ENCODE assay signal across 9 mouse cellular contexts in the genomic region with DNA sequence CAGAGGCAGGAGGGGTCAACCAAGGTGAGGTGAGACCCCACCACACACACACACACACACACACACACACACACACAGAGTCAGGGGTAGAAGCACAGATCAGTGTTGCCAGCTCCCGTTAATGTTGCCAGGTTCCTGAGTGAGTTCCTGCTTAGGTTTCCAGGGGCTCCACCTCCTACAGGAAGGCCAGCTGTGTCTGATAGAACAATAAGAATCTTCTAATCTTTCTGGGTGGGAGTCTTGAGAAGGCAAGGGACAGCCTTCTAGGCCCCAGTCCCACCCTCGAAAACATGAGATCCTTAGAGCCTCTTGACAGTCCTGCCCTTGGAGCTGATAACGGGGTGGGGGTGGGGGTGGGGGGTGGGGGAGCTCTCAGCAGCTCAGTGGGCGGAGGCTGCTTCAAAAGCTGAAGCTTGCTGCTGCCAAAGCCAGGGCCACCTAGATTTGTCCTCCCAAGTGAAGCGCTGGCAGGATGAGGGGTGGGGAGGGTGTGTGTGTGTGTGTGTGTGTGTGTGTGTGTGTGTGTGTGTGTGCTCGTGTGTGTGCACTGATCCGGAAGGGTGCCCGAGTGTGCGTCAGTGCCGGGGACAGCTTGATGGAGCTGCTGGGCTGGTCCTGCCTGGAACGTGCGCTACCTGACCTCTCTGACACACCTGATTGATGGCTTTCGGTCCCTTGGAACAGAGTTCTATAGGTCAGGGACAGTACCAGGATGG. TPM values are rescaled to one million over a fixed set of nuclear protein-coding genes. Genes with fewer than 3 reads are reported as not detected.
DNase-seq lines count a peak whose midpoint lies in the region; ATAC-seq and TF ChIP-seq lines count a peak whose summit lies in the region.
"Had no signal": no experiment of that assay in that cellular context is flagged by ENCODE, and none has a peak within 500 bp of the region (broad histone marks: within the 10 kb centered on the region; RNA-seq: fewer than 3 reads in every experiment).

No protein-coding gene starts in this region.

- H3K27ac ChIP-seq in cerebellum, adult 2 months (ENCODE audit: insufficient read depth, low read length): peak overlapping the region; percentile 22; the same call in 1 of the 2 replicates
- H3K27ac ChIP-seq in heart, postnatal 0 days (ENCODE audit: low read depth): peak overlapping the region; percentile 90
- H3K27ac ChIP-seq: limb, embryonic 15.5 days had no signal

- ATAC-seq in heart, postnatal 0 days (ENCODE audit: insufficient read depth, low read depth): peak; percentile 9; the same call in 1 of the 2 replicates
- ATAC-seq in megakaryocyte progenitor cell, adult 5-6 weeks (replicated peaks; ENCODE audit: poor library complexity): no peak

- no peak for TF ChIP-seq POLR2A in cerebellum, adult 2 months (IDR thresholded peaks at IDR 0.05; ENCODE audit: borderline replicate concordance, insufficient read depth, low read length)
- TF ChIP-seq POLR2A in myocyte (IDR thresholded peaks at IDR 0.05; ENCODE audit: insufficient read length, low read depth): no peak

- no peaks in the 10 kb centered on the region; the same call in 1 of the 2 replicates for H3K36me3 ChIP-seq in heart, postnatal 0 days (replicated peaks; ENCODE audit: control insufficient read depth, insufficient read depth, low read length)
- no peaks in the 10 kb centered on the region for H3K36me3 ChIP-seq in myocyte (ENCODE audit: control insufficient read depth, insufficient read depth)
- H3K36me3 ChIP-seq: limb, embryonic 15.5 days had no signal

- 38% methylated on average over 13 of the region's 13 CpGs for WGBS in cerebellum, adult 2 months
- 21% methylated on average over 13 of the region's 13 CpGs for WGBS in heart, postnatal 0 days

- no peak; the same call in 1 of the 2 replicates for TF ChIP-seq EP300 in heart, postnatal 0 days (IDR thresholded peaks at IDR 0.05; ENCODE audit: low read depth)

- TF ChIP-seq CTCF in cerebellum, adult 2 months (IDR thresholded peaks at IDR 0.05; ENCODE audit: borderline replicate concordance, insufficient read depth, low read depth, low read length): no peak
- no peak for TF ChIP-seq CTCF in heart, postnatal 0 days (IDR thresholded peaks at IDR 0.05; ENCODE audit: low read depth)

- H3K79me2 ChIP-seq in myocyte (ENCODE audit: control insufficient read depth, insufficient read depth): no peaks in the 10 kb centered on the region

- no peak overlapping the region for H3ac ChIP-seq in myocyte (ENCODE audit: control insufficient read depth, insufficient read length)

- no peak overlapping the region for H3K4me3 ChIP-seq in cerebellum, adult 2 months (replicated peaks; ENCODE audit: insufficient read depth, low read depth, low read length)
- no peak overlapping the region; the same call in 1 of the 2 replicates for H3K4me3 ChIP-seq in heart, postnatal 0 days (ENCODE audit: low read depth, low read length)
- no peak overlapping the region for H3K4me3 ChIP-seq in myocyte
- H3K4me3 ChIP-seq: limb, embryonic 15.5 days had no signal

- no peak for DNase-seq in cerebellum, adult 2 months
- no peak for DNase-seq in cerebellum, adult 8-10 months
- DNase-seq in adrenal gland, postnatal 14 days: peak; percentile 81
- peak; percentile 62 for DNase-seq in heart, postnatal 0 days (ENCODE audit: low spot score)
- peak; percentile 64 for DNase-seq in kidney, postnatal 10 days
- DNase-seq in ovary, postnatal 10 days (ENCODE audit: low spot score): no peak

- H3K9ac ChIP-seq in heart, postnatal 0 days (replicated peaks; ENCODE audit: low read depth, low read length): no peak overlapping the region; the same call in 1 of the 2 replicates
- H3K9ac ChIP-seq: limb, embryonic 15.5 days had no signal

- H3K27me3 ChIP-seq in cerebellum, adult 2 months (ENCODE audit: control insufficient read depth, insufficient read depth, low read length): no peaks in the 10 kb centered on the region
- no peaks in the 10 kb centered on the region for H3K27me3 ChIP-seq in heart, postnatal 0 days (ENCODE audit: control insufficient read depth, insufficient read depth, low read length)
- H3K27me3 ChIP-seq in myocyte (ENCODE audit: control insufficient read depth, insufficient read depth, insufficient read length): no peaks in the 10 kb centered on the region

- H3K4me2 ChIP-seq in heart, postnatal 0 days (ENCODE audit: low read depth, low read length): peak overlapping the region; percentile 86
- peak overlapping the region; percentile 42 for H3K4me2 ChIP-seq in myocyte (ENCODE audit: low read depth)
- H3K4me2 ChIP-seq: limb, embryonic 15.5 days had no signal

- H3K9me3 ChIP-seq in heart, postnatal 0 days (replicated peaks; ENCODE audit: control insufficient read depth, low read length): no peaks in the 10 kb centered on the region
- H3K9me3 ChIP-seq: limb, embryonic 15.5 days had no signal

- H3K4me1 ChIP-seq in cerebellum, adult 2 months (ENCODE audit: control insufficient read depth, insufficient read depth, low read length): no peaks in the 10 kb centered on the region
- peaks cover 25% of the 10 kb centered on the region for H3K4me1 ChIP-seq in heart, postnatal 0 days (ENCODE audit: control insufficient read depth, insufficient read depth)

TF ChIP-seq in myocyte, 11 proteins besides CTCF, POLR2A, EP300 and RAD21:
- TF ChIP-seq CEBPB (IDR thresholded peaks at IDR 0.05; ENCODE audit: insufficient read depth, poor library complexity, severe bottlenecking): no peak
- TF ChIP-seq MYOG (IDR thresholded peaks at IDR 0.05; ENCODE audit: control insufficient read depth in 1 of 3, insufficient read depth in 1 of 3, insufficient read length in 2 of 3, low read depth in 2 of 3): no peak
- no peak for TF ChIP-seq TCF3 (IDR thresholded peaks at IDR 0.05; ENCODE audit: insufficient read length, low read depth)
- no peak for TF ChIP-seq MYOD1 (IDR thresholded peaks at IDR 0.05; ENCODE audit: control insufficient read depth in 1 of 3, insufficient read length in 2 of 3, low read depth in 2 of 3)
- TF ChIP-seq POLR2AphosphoS2 (IDR thresholded peaks at IDR 0.05; ENCODE audit: insufficient read length, low read depth): no peak
- TF ChIP-seq TCF12 (IDR thresholded peaks at IDR 0.05; ENCODE audit: insufficient read depth, poor library complexity, severe bottlenecking): no peak
- no peak for TF ChIP-seq MAX (IDR thresholded peaks at IDR 0.05; ENCODE audit: low read depth)
- TF ChIP-seq REST (IDR thresholded peaks at IDR 0.05; ENCODE audit: insufficient read depth, insufficient read length): no peak
- TF ChIP-seq E2F4 (IDR thresholded peaks at IDR 0.05; ENCODE audit: insufficient read depth): no peak
- TF ChIP-seq SRF (IDR thresholded peaks at IDR 0.05; ENCODE audit: control insufficient read depth, insufficient read length, low read depth): no peak
- no peak for TF ChIP-seq USF1 (IDR thresholded peaks at IDR 0.05; ENCODE audit: low read depth)

RNA-seq across cellular contexts. Expression of a gene that starts 3.4 kb away (rescaled TPM):
- 14.5 and 16.6 TPM in 2 replicates for polyA plus RNA-seq in cerebellum, adult 2 months (2012; rRNA removed)
- 12.6 and 15.6 TPM in 2 replicates for total RNA-seq in adrenal gland, postnatal 14 days (2021)
- 8.1 and 12.2 TPM in 2 replicates for total RNA-seq in heart, postnatal 0 days (2014; rRNA removed; ENCODE audit: low replicate concordance)
- polyA plus RNA-seq in heart, postnatal 0 days (2015; fragmentation: Nextera tagmentation; extraction: Ambion mirVana): 9.9 and 11.3 TPM in 2 replicates
- 7.7 TPM for polyA plus RNA-seq in myocyte (2012; fragmentation: generic; extraction: Trizol)
- 1.1 and 1.9 TPM in 2 replicates for total RNA-seq in megakaryocyte progenitor cell, adult 5-6 weeks (2015)
- 0.75 and 1.0 TPM in 2 replicates for total RNA-seq in megakaryocyte progenitor cell, adult 5-6 weeks (2017)

RNA-seq across cellular contexts. Expression of a gene that starts 41.7 kb away (rescaled TPM):
- 13.7 and 13.9 TPM in 2 replicates for polyA plus RNA-seq in cerebellum, adult 2 months (2012; rRNA removed)
- 22.9 and 26.6 TPM in 2 replicates for total RNA-seq in adrenal gland, postnatal 14 days (2021)
- 44.1 and 44.5 TPM in 2 replicates for total RNA-seq in heart, postnatal 0 days (2014; rRNA removed; ENCODE audit: low replicate concordance)
- polyA plus RNA-seq in heart, postnatal 0 days (2015; fragmentation: Nextera tagmentation; extraction: Ambion mirVana): 38.1 and 40.4 TPM in 2 replicates
- polyA plus RNA-seq in myocyte (2012; fragmentation: generic; extraction: Trizol): 8.5 TPM
- total RNA-seq in megakaryocyte progenitor cell, adult 5-6 weeks (2015): 9.8 and 12.7 TPM in 2 replicates
- 13.2 and 13.7 TPM in 2 replicates for total RNA-seq in megakaryocyte progenitor cell, adult 5-6 weeks (2017)

Comparison
In these comparisons a context has a peak if more than half of its experiments do, and no peak if none do; other contexts are left out.
1. DNase-seq: peak in adrenal gland, postnatal 14 days (single experiment), heart, postnatal 0 days (single experiment) and kidney, postnatal 10 days (single experiment); none in cerebellum, adult 2 months (0 of 2), cerebellum, adult 8-10 months (single experiment) and ovary, postnatal 10 days (single experiment).